Mouse (Mus musculus) spleen, adult 2 months (tissue): Measurements from ENCODE around the gene Grip1. TPM values are rescaled to one million over a fixed set of nuclear protein-coding genes. Genes with fewer than 3 reads are reported as not detected.

ENCODE experiments used
- DNase-seq, 2 experiments: peaks; one replicate each; pipeline versions ENCODE4 v3.0.0 to v3.0.0-alpha.2; 2012 to 2021; ENCODE audit warnings: low spot score in 2 of 2, low read depth in 1 of 2
- H3K27ac ChIP-seq: fragments of 200-500 bp; 2 replicates; pipeline ENCODE4 v1.5.1; 2012; ENCODE audit warnings: low read length, inconsistent platforms; ENCODE audit not compliant: insufficient read depth
- H3K27me3 ChIP-seq: fragments of 200-500 bp; 2 replicates; pipeline ENCODE4 v1.6.1; 2012; ENCODE audit warnings: mild to moderate bottlenecking, moderate library complexity, low read length, inconsistent platforms; ENCODE audit not compliant: control insufficient read depth, insufficient read depth
- H3K36me3 ChIP-seq: fragments of 200-500 bp; 2 replicates; pipeline ENCODE4 v1.6.1; 2012; ENCODE audit warnings: mild to moderate bottlenecking, low read length, inconsistent platforms; ENCODE audit not compliant: control insufficient read depth, insufficient read depth
- H3K4me1 ChIP-seq: fragments of 200-500 bp; 2 replicates; pipeline ENCODE4 v1.6.1; 2011; ENCODE audit warnings: inconsistent platforms; ENCODE audit not compliant: control insufficient read depth, insufficient read depth, insufficient read length
- H3K4me3 ChIP-seq: fragments of 200-500 bp; 2 replicates; pipeline ENCODE4 v1.5.1; 2011; ENCODE audit warnings: mild to moderate bottlenecking, inconsistent platforms; ENCODE audit not compliant: insufficient read depth, insufficient read length; ENCODE audit errors: extremely low read depth
- CTCF ChIP-seq: fragments of 200-500 bp; IDR thresholded peaks from 2 replicates; pipeline ENCODE4 v1.5.1; 2011; ENCODE audit warnings: mild to moderate bottlenecking, inconsistent platforms; ENCODE audit not compliant: insufficient read depth, insufficient read length, insufficient replicate concordance; ENCODE audit errors: extremely low read depth
- POLR2A ChIP-seq: fragments of 200-500 bp; IDR thresholded peaks from 2 replicates; pipeline ENCODE4 v1.6.1; 2011; ENCODE audit warnings: low read depth, low read length, inconsistent platforms
- WGBS: fragments of 180-500 bp; shearing (Covaris S2); methylation state at CpG from one replicate; pipeline ENCODE4 v1.1.7; 2018; 5-methylcytosine and 5-hydroxymethylcytosine counted together
- polyA plus RNA-seq: library from polyadenylated mRNA; depleted of rRNA; stranded (reverse); fragments of >200 nt; gene quantifications from 2 replicates; pipeline ENCODE4 v1.2.3, GENCODE M21; 2012; rRNA removed

The Grip1 gene
- polyA plus RNA-seq, 1 experiment, result not detected

DNA sequence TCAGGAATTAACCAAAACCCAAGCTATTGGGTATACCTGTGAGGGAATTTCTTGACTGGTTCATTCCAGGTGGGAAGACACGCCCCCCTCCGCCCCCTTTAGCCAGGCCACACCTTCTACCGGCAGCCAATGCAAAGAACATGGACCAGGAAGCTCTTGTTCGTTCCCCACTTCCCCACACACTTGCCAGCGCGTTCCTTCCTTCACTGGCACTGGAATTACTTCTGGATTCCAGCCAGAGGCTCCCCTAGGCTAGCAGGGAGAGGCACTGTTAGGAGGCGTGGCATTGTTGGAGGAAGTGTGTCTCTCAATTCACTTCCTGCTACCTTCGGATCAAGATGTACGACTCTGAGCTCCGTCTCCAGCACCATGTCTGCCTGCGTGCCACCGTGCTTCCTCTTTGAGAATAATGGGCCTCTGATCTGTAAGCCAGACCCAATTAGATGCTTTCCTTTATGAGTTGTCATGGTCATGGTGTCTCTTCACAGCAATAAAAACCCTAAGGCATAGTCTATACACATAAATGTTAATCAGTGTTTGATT, 682.5 kb downstream of the Grip1 start:
- TF ChIP-seq CTCF, result no peak
- no peak for TF ChIP-seq POLR2A
- Histone ChIP-seq H3K27ac (no peak overlapping the region), H3K4me3 (no peak overlapping the region), H3K36me3 (no peaks in the 10 kb centered on the region), H3K4me1 (no peaks in the 10 kb centered on the region; the same call in 1 of the 2 replicates), H3K27me3 (no peaks in the 10 kb centered on the region)
- no peak for DNase-seq
- 50% methylated on average over 12 of the region's 12 CpGs for WGBS

Other genes starting within 250 kb of the Grip1 start
- 17.2 and 18.5 TPM in 2 replicates for gene Cand1, start 213.8 kb upstream of the Grip1 start, polyA plus RNA-seq